Mouse (Mus musculus): ENCODE data around the gene Ypel5. TPM values are rescaled to one million over a fixed set of nuclear protein-coding genes. Genes with fewer than 3 reads are reported as not detected.

The Ypel5 gene
- total RNA-seq, 1 experiment from 2014 or later: 90.0 TPM

DNA sequence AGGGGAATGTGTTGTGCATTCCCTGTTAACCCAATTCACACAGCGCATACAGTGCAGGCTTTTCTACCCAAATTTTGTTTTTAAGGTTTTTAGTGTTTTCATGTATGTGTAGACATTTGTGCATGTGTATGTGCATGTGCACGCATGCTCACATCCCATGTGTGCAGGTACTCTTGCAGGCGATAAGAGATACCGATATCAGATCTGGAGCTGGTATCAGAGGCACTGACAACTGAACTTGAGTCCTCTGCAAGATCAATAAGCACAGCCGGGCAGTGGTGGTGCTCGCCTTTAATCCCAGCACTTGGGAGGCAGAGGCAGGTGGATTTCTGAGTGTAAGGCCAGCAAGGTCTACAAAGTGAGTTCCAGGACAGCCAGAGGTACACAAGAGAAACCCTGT, 8.1 kb downstream of the Ypel5 start:
- no peak for DNase-seq

- DNase-seq: no peak
These were observed 8.8 kb downstream of the Ypel5 start for GRCm38 (mm10) chr17:72844949-72845490.

- DNase-seq: no peak
These were observed 9.3 kb downstream of the Ypel5 start for GRCm38 (mm10) chr17:72845521-72845920.

GRCm38 (mm10) chr17:72855298-72855697, 19.0 kb downstream of the Ypel5 start:
- no peak for DNase-seq

DNA sequence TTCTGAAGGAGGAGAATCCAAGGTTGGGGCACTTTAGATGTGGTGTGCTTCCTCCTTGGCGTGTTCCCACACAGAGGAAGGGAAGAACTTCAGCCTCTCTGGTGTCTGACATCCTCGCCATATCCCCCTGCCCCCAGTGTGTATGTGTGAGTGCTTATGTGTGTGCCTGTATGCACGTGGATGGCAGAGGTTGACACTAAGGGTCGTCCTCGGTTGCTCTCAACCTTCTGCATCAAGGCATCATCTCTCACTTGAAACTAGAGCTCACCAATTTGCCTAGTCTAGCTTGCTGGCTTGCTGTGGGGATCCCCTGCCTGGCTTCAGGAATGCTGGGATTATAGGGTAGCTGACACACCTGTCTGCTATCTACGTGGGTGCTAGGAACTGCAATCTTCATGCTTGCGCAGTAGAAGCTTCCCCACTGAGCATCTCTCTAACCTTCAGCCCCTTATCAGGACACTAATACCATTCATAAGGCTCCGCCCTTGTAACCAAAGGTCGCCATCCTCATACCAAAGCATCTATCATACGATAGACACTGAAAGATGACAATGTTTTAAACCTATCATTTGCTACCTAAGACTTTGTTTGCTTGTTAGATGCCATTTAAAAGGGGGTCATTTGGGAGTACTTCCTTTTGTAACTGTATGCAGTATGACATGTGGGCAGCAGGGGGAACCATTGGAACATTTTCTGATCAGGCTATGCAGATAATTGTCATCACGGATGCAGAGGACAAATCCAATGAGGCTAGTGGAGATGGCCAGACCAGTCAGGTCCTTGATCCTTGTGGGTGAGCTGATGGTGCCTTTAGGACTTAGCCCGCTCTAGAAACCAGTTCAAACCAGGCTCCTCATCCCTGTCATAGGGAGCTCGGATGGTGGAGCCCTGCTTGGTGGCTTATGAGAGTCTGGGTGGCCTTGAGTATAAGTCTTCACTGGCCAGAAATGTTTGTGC, 21.7 kb downstream of the Ypel5 start:
- peak; percentile 46 for DNase-seq

- DNase-seq: no peak
These were observed 27.0 kb downstream of the Ypel5 start for GRCm38 (mm10) chr17:72863226-72863625.

- no peak for DNase-seq
These were observed 30.5 kb downstream of the Ypel5 start for GRCm38 (mm10) chr17:72866624-72867245.

GRCm38 (mm10) chr17:72868181-72868580, 31.9 kb downstream of the Ypel5 start:
- DNase-seq: no peak

- no peak for DNase-seq
These were observed 42.7 kb downstream of the Ypel5 start for GRCm38 (mm10) chr17:72878979-72879378.

DNA sequence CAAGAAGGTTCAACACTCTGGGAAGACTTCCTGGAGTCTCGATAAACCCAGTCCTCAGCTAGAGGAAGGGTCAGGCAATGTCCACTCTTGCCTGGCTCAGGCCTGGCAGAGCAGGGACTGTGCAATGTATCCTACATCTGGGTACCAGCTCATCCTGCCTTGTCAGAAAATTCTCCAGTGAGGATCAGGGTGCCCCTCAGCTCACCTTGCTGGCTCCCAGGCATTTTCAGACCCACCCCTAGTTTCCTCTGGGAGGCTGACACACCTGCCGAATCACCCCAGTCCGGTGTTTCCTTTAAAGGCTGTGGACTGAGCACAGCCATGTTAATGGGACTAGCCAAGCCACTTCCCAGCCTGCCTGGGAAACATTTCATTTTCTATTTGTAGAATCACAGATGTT, 43.9 kb downstream of the Ypel5 start:
- no peak for DNase-seq

- no peak for DNase-seq
These were observed 44.8 kb downstream of the Ypel5 start for GRCm38 (mm10) chr17:72881051-72881450.

GRCm38 (mm10) chr17:72881804-72882203, 45.6 kb downstream of the Ypel5 start:
- no peak for DNase-seq

- DNase-seq: peak; percentile 28
These were observed 53.5 kb downstream of the Ypel5 start for GRCm38 (mm10) chr17:72889556-72890397.

DNA sequence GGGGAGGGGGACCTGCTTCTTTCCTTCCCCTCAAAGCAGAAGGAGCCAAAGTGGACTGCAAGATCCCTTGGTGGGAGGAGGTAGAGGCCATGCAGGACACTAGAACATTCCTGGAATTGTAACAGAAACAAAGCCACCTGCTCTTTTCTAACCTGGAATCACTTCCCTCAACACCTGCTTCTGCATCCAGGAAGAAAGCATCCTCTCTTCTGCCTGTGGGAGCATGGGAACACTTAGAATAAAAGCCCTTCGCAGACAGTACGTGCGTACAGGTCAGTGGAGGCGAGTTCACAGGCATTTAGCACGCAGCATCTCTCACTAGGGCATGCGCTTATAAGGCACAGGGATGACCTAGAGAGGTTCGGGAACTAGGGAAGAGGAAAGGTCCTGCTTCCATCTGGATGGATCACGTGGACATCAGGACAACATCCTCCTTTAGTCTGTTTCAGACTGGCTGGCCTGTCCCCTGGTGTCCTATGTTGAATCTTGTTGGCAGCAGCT, 54.2 kb downstream of the Ypel5 start:
- no peak for DNase-seq

DNA sequence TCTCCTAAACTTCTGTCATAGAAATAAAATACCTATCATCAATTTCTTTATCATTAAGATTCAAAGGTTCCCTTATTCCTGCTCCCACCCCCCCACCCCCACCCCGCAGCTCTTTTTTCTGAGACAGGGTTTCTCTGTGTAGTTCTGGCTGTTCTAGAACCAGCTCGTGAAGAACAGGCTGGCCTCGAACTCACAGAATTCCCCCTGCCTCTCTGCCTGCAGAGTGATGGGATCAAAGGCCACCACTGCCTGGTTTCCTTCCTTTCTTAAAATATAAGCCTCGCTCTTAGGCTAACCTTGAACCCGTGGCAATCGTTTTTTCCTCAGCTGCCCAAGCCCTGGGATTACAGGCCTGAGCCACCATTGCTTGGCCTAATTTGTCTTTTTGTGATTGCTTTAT, 55.3 kb downstream of the Ypel5 start:
- DNase-seq: no peak

DNA sequence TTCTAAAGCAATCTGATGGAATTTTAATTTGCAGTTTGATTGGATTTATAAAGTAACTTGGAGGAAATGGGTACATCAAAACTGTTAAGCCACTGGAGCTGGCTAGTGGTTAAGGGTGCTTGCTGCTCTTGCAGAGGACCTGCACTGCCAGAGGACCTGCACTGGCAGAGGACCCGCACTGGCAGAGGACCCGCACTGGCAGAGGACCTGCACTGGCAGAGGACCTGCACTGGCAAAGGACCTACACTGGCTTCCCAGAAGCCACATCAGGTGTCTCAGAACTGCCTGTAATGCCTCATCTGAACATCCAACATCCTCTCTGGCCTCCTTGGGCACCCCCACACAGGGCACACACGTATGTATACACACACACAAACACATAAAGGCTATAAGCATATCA, 59.3 kb downstream of the Ypel5 start:
- no peak for DNase-seq

DNA sequence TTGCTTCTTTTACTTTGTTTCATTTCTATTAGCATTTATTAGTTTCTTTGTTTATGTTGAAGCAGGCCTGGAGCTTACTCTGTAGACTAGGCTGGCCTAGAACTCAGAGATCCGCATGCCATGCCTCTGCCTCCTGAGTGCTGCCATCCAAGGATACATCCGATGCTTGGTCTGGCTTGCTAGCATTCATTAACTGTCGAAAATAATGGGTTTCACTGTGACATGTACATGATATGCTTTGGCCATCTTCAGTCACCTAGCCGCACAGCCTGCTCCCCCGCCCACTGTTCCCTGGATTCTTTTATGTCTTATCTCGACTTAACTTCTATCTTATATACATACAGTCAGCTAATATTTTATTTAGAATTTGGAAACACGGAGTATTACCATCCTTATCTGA, 60.8 kb downstream of the Ypel5 start:
- DNase-seq: no peak

DNA sequence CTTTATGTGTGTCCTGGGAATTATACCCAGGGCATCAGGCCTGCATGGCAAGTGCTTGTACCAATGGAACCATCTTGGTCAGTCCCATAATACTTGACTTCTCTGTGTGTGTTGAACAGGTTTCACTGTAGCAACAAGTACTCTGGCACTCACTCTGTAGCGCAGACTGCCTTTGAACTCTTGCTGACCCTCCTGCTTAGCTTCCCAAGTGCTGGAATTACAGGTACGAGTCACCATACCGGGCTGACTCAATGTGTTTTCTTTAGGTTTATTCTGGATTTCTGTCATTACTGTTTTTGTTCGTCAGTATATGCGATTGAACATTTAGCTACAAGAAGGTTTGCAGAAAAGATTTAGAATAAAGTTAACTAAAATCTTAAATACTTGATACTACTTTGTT, 61.7 kb downstream of the Ypel5 start:
- DNase-seq: no peak

GRCm38 (mm10) chr17:72898775-72899174, 62.5 kb downstream of the Ypel5 start:
- DNase-seq: no peak
